Mouse (Mus musculus) retina, adult 2 months (tissue): ENCODE data around the gene Chsy1.

Experiments
- DNase-seq: peaks from one replicate; pipeline ENCODE4 v3.0.0-alpha.2; 2012; ENCODE audit warnings: low read depth, low spot score

Gene Chsy1

GRCm38 (mm10) chr7:66108961-66109854 is at the start of gene Chsy1:
Gene Chsy1, plus strand, starts transcription at chr7:66109515.
- DNase-seq = peak; percentile 69

- DNase-seq = peak; percentile 60
These were observed 49.0 kb upstream of the Chsy1 start for GRCm38 (mm10) chr7:66060066-66060956.

GRCm38 (mm10) chr7:66061057-66061456 is 48.3 kb upstream of the Chsy1 start:
- no peak for DNase-seq

- no peak for DNase-seq
These were observed 32.9 kb upstream of the Chsy1 start for GRCm38 (mm10) chr7:66076411-66076810.

GRCm38 (mm10) chr7:66079364-66080230 is 29.7 kb upstream of the Chsy1 start, which contains the start of gene Selenos:
Gene Selenos, plus strand, starts transcription at chr7:66079649.
- DNase-seq = peak; percentile 83

GRCm38 (mm10) chr7:66080231-66080613 is 29.1 kb upstream of the Chsy1 start:
- DNase-seq = no peak

GRCm38 (mm10) chr7:66083757-66084156 is 25.6 kb upstream of the Chsy1 start:
- no peak for DNase-seq

- no peak for DNase-seq
These were observed 24.8 kb upstream of the Chsy1 start for GRCm38 (mm10) chr7:66084546-66084945.

GRCm38 (mm10) chr7:66087652-66088051 is 21.7 kb upstream of the Chsy1 start:
- no peak for DNase-seq

- DNase-seq = no peak
These were observed 21.2 kb upstream of the Chsy1 start for GRCm38 (mm10) chr7:66088077-66088476.

- DNase-seq = no peak
These were observed 18.6 kb upstream of the Chsy1 start for GRCm38 (mm10) chr7:66090676-66091190.

GRCm38 (mm10) chr7:66091553-66091952 is 17.8 kb upstream of the Chsy1 start:
- DNase-seq = no peak

- DNase-seq = no peak
These were observed 16.7 kb upstream of the Chsy1 start for GRCm38 (mm10) chr7:66092656-66093055.

- no peak for DNase-seq
These were observed 15.2 kb upstream of the Chsy1 start for GRCm38 (mm10) chr7:66094141-66094540.

- no peak for DNase-seq
These were observed 10.5 kb upstream of the Chsy1 start for GRCm38 (mm10) chr7:66098803-66099202.

GRCm38 (mm10) chr7:66101866-66102265 is 7.4 kb upstream of the Chsy1 start:
- DNase-seq = no peak

- no peak for DNase-seq
These were observed 4.8 kb upstream of the Chsy1 start for GRCm38 (mm10) chr7:66104531-66104930.

- DNase-seq = no peak
These were observed 3.5 kb upstream of the Chsy1 start for GRCm38 (mm10) chr7:66105771-66106170.

- DNase-seq = no peak
These were observed 2.7 kb upstream of the Chsy1 start for GRCm38 (mm10) chr7:66106581-66107056.

- no peak for DNase-seq
These were observed 2.1 kb upstream of the Chsy1 start for GRCm38 (mm10) chr7:66107206-66107605.

GRCm38 (mm10) chr7:66107930-66108329 is 1.4 kb upstream of the Chsy1 start:
- no peak for DNase-seq
